Mouse (Mus musculus): ENCODE data around the gene Nim1k.

- no peak for TF ChIP-seq CTCF (IDR thresholded peaks at IDR 0.05; ENCODE audit: low read depth, low read length)
- no peak for TF ChIP-seq POLR2AphosphoS5 (IDR thresholded peaks at IDR 0.05; ENCODE audit: insufficient replicate concordance, low read depth, low read length)
- TF ChIP-seq GATA1 (IDR thresholded peaks at IDR 0.05; ENCODE audit: borderline replicate concordance, low read length) = no peak
- no peak for TF ChIP-seq GATA2 (IDR thresholded peaks at IDR 0.05; ENCODE audit: borderline replicate concordance, low read depth, low read length)
Observed at GRCm38 (mm10) chr13:119722447-119722846, 33.2 kb downstream of the Nim1k start.
